Mouse (Mus musculus): ENCODE measurements at regions not wholly inside any gene's neighbourhood (a gene's known extent, or its start where the extent isn't known, plus 50 kb on each side); places are given as distances from the start of the nearest gene placed in this dataset.

- TF ChIP-seq CTCF (IDR thresholded peaks at IDR 0.05; ENCODE audit: low read depth) (no peak), EP300 (optimal IDR thresholded peaks at IDR 0.05) (no peak)
Measured at GRCm38 (mm10) chr13:119358696-119359095, 69.7 kb upstream of the Paip1 start.
